Mouse (Mus musculus): ENCODE data around the gene Sh3gl2. TPM values are rescaled to one million over a fixed set of nuclear protein-coding genes. Genes with fewer than 3 reads are reported as not detected.

Gene Sh3gl2
- polyA plus RNA-seq, 1 experiment from 2014 or later, result 66.1 TPM

DNA sequence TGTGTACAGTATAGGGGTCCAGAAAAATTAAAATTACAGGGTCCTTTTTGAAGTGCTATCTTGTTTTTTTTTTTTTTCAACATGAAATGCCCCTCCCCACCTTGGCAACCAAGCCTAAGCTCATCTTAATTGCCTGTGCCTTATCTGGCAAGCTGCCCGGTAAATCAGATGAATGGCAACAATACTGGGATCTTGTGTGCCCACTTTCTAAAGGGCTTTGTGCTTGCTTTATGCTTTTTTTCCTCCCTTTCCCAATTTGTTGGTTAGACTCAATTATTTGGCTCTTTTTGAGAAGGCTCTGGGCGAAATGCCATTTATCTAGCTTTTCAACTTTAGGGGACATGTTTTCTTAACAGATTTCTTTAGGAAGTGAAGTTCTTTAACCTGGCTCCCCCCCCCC lies 45.3 kb downstream of the Sh3gl2 start:
- Histone ChIP-seq H3K27me3 (ENCODE audit: control insufficient read depth, insufficient read depth, low read length) (0 out of 2 replicates have a peak, but pooled peaks cover 5% of the 10 kb centered on the region), H3K9me3 (ENCODE audit: control insufficient read depth, low read length) (no peaks in the 10 kb centered on the region), H3K4me1 (ENCODE audit: control insufficient read depth, insufficient read depth, low read length) (peaks cover 10% of the 10 kb centered on the region; the same call in 1 of the 2 replicates), H3K36me3 (ENCODE audit: control insufficient read depth, insufficient read depth, low read length) (no peaks in the 10 kb centered on the region), H3K9ac (replicated peaks; ENCODE audit: low read length) (no peak overlapping the region), H3K4me3 (replicated peaks; ENCODE audit: low read depth, low read length) (no peak overlapping the region), H3K4me2 (ENCODE audit: low read length) (no peak overlapping the region), H3K27ac (replicated peaks; ENCODE audit: low read depth, low read length) (no peak overlapping the region)
- 20% methylated on average over 2 of the region's 2 CpGs for WGBS
- DNase-seq (peak; percentile 83), ATAC-seq (ENCODE audit: low FRiP score, low TSS enrichment) (peak; percentile 66; the same call in 1 of the 2 replicates)

- Histone ChIP-seq H3K27ac (replicated peaks; ENCODE audit: low read depth, low read length) (no peak overlapping the region), H3K27me3 (ENCODE audit: control insufficient read depth, insufficient read depth, low read length) (0 out of 2 replicates have a peak, but pooled peaks cover 5% of the 10 kb centered on the region), H3K4me1 (ENCODE audit: control insufficient read depth, insufficient read depth, low read length) (peaks cover 10% of the 10 kb centered on the region; the same call in 1 of the 2 replicates), H3K4me3 (replicated peaks; ENCODE audit: low read depth, low read length) (no peak overlapping the region), H3K4me2 (ENCODE audit: low read length) (no peak overlapping the region), H3K9me3 (ENCODE audit: control insufficient read depth, low read length) (no peaks in the 10 kb centered on the region), H3K9ac (replicated peaks; ENCODE audit: low read length) (no peak overlapping the region), H3K36me3 (ENCODE audit: control insufficient read depth, insufficient read depth, low read length) (no peaks in the 10 kb centered on the region)
- WGBS, result 51% methylated on average over 2 of the region's 2 CpGs
- peak; percentile 46 for DNase-seq
- peak; percentile 53; the same call in 1 of the 2 replicates for ATAC-seq (ENCODE audit: low FRiP score, low TSS enrichment)
Measured at GRCm38 (mm10) chr4:85250786-85251185, 45.9 kb downstream of the Sh3gl2 start.

DNA sequence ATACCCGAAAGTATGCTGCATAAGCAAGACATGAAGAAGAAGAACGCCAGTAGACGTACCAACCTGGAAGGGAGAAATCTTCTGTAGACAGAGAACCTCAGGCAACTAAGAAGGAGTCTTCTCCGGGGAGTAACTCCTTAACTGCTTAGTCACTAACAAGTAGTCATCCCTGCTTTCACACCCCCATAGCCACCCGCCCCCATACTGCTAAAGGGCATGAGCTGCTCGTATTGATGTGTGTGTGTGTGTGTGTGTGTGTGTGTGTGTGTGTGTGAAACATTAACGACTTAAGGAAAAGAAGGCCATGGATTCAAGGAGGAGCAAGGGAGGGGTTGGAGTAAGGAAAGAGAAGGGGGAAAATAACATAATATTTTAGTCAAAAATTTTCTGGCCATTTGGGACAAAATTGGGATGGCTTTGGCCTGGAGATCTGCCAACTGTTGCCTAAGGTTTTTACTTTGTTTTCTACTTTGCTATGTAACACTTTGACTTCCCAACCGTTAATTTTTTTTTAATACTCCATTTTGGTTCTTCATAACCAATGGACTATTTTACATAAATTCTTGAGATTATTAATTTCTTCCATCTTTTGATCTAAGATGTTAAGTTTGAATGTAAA lies 51.0 kb downstream of the Sh3gl2 start:
- no peaks in the 10 kb centered on the region for H3K36me3 ChIP-seq (ENCODE audit: control insufficient read depth, insufficient read depth, low read length)
- H3K4me1 ChIP-seq (ENCODE audit: control insufficient read depth, insufficient read depth, low read length), result peaks cover 5% of the 10 kb centered on the region; the same call in 1 of the 2 replicates
- no peaks in the 10 kb centered on the region for H3K27me3 ChIP-seq (ENCODE audit: control insufficient read depth, insufficient read depth, low read length)
- no peak overlapping the region for H3K4me2 ChIP-seq (ENCODE audit: low read length)
- ATAC-seq (ENCODE audit: low FRiP score, low TSS enrichment), result no peak
- no peak overlapping the region for H3K4me3 ChIP-seq (replicated peaks; ENCODE audit: low read depth, low read length)
- WGBS, result 93% methylated on average over 7 of the region's 8 CpGs
- no peaks in the 10 kb centered on the region for H3K9me3 ChIP-seq (ENCODE audit: control insufficient read depth, low read length)
- no peak overlapping the region for H3K27ac ChIP-seq (replicated peaks; ENCODE audit: low read depth, low read length)
- DNase-seq, result no peak
- H3K9ac ChIP-seq (replicated peaks; ENCODE audit: low read length), result no peak overlapping the region

- no peak overlapping the region for H3K27ac ChIP-seq (replicated peaks; ENCODE audit: low read depth, low read length)
- no peak overlapping the region for H3K4me3 ChIP-seq (replicated peaks; ENCODE audit: low read depth, low read length)
- no peak overlapping the region for H3K9ac ChIP-seq (replicated peaks; ENCODE audit: low read length)
- DNase-seq (peak; percentile 52), ATAC-seq (ENCODE audit: low FRiP score, low TSS enrichment) (peak; percentile 61; the same call in 1 of the 2 replicates)
- WGBS, result 61% methylated on average over 5 of the region's 5 CpGs
- H3K4me2 ChIP-seq (ENCODE audit: low read length), result no peak overlapping the region
- no peaks in the 10 kb centered on the region for H3K9me3 ChIP-seq (ENCODE audit: control insufficient read depth, low read length)
- H3K27me3 ChIP-seq (ENCODE audit: control insufficient read depth, insufficient read depth, low read length), result no peaks in the 10 kb centered on the region
- H3K4me1 ChIP-seq (ENCODE audit: control insufficient read depth, insufficient read depth, low read length), result no peaks in the 10 kb centered on the region
- H3K36me3 ChIP-seq (ENCODE audit: control insufficient read depth, insufficient read depth, low read length), result no peaks in the 10 kb centered on the region
Measured at GRCm38 (mm10) chr4:85256461-85257202, 51.7 kb downstream of the Sh3gl2 start.

DNA sequence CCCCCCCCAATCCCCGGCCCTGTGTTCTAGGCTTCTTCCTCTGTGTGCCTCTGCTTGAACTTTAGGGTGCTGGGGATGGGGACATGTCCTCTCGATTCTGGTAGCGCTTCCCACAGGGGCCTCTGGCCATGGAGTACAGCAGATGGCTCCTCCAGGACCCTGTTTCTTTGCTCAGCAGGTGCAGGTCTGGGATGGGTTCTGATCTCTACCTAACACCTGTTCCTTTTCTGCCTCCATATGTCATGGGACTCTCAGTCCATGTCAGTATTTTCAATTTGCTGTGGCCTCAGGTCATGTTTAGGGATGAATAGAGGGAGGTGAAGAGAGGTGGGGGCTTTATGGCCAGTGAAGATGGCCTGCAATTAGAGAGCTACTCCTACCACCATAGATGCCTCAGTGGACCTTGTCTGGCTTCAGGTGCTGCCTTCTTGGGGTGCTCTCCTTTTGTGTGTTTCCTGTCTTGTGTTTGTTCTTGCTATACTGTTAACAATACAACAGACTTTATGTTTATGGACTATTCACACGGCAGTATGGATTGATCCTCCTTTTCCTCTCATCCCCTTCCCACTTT lies 52.9 kb downstream of the Sh3gl2 start:
- DNase-seq (no peak), ATAC-seq (ENCODE audit: low FRiP score, low TSS enrichment) (no peak)
- WGBS, result 85% methylated on average over 4 of the region's 4 CpGs
- Histone ChIP-seq H3K9me3 (ENCODE audit: control insufficient read depth, low read length) (no peaks in the 10 kb centered on the region), H3K36me3 (ENCODE audit: control insufficient read depth, insufficient read depth, low read length) (no peaks in the 10 kb centered on the region), H3K9ac (replicated peaks; ENCODE audit: low read length) (no peak overlapping the region), H3K4me2 (ENCODE audit: low read length) (no peak overlapping the region), H3K4me3 (replicated peaks; ENCODE audit: low read depth, low read length) (no peak overlapping the region), H3K27me3 (ENCODE audit: control insufficient read depth, insufficient read depth, low read length) (no peaks in the 10 kb centered on the region), H3K4me1 (ENCODE audit: control insufficient read depth, insufficient read depth, low read length) (no peaks in the 10 kb centered on the region), H3K27ac (replicated peaks; ENCODE audit: low read depth, low read length) (no peak overlapping the region)

DNA sequence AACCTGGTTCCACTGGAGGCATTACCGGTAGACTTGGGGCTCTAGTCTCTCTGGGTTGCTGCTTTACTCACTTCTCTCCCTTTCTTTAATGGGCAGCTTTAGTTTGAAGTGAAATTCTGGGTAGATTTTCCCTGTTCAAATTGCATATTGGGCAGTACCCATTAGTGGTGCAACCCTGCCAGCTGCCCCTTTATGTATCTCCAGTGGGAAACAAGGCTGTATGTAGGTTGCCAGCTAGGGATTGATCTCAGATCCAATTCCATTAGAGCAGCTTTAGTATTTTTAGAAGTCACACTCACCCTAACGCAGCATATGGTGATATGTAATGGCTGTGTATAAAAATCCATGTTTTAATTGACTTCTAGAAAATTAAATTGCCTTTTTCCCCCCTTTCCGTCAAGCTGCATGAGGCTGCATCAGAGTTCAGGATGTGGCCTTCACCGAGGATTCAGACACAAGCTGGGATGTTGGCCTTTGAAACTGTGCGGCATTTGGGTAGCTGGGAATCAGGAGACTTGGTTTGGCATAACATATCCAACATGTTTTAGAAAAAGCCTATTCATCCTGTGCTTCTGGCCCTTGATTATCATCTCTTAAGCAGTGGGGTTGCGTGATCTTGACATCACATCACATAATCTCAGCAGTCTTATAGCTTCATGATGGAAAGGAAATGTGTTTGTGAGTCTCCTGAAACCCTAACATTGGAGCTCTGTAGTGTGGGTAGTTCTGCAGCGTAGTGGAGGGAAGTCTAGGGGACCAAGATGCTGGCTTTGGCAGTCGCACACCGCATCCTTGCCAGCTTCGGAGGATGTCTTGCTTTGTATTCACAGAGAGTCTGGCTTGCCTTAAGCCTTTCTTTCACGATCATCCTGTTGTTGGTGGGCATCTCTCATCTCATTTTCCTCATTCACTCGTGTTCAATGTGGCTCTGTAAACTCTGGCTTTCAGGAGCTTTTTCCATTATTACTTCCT lies 56.0 kb downstream of the Sh3gl2 start:
- Histone ChIP-seq H3K9me3 (ENCODE audit: control insufficient read depth, low read length) (no peaks in the 10 kb centered on the region), H3K4me3 (replicated peaks; ENCODE audit: low read depth, low read length) (no peak overlapping the region), H3K4me2 (ENCODE audit: low read length) (no peak overlapping the region), H3K4me1 (ENCODE audit: control insufficient read depth, insufficient read depth, low read length) (no peaks in the 10 kb centered on the region), H3K27me3 (ENCODE audit: control insufficient read depth, insufficient read depth, low read length) (no peaks in the 10 kb centered on the region), H3K27ac (replicated peaks; ENCODE audit: low read depth, low read length) (no peak overlapping the region; the same call in 1 of the 2 replicates), H3K36me3 (ENCODE audit: control insufficient read depth, insufficient read depth, low read length) (no peaks in the 10 kb centered on the region), H3K9ac (replicated peaks; ENCODE audit: low read length) (no peak overlapping the region)
- DNase-seq (peak; percentile 46), ATAC-seq (ENCODE audit: low FRiP score, low TSS enrichment) (no peak)
- WGBS, result 82% methylated on average over 12 of the region's 12 CpGs

- H3K9me3 ChIP-seq (ENCODE audit: control insufficient read depth, low read length), result no peaks in the 10 kb centered on the region
- no peak overlapping the region for H3K27ac ChIP-seq (replicated peaks; ENCODE audit: low read depth, low read length)
- H3K36me3 ChIP-seq (ENCODE audit: control insufficient read depth, insufficient read depth, low read length), result no peaks in the 10 kb centered on the region
- DNase-seq (no peak), ATAC-seq (ENCODE audit: low FRiP score, low TSS enrichment) (no peak)
- 80% methylated on average over 6 of the region's 6 CpGs for WGBS
- no peak overlapping the region for H3K9ac ChIP-seq (replicated peaks; ENCODE audit: low read length)
- H3K27me3 ChIP-seq (ENCODE audit: control insufficient read depth, insufficient read depth, low read length), result no peaks in the 10 kb centered on the region
- no peaks in the 10 kb centered on the region for H3K4me1 ChIP-seq (ENCODE audit: control insufficient read depth, insufficient read depth, low read length)
- no peak overlapping the region for H3K4me3 ChIP-seq (replicated peaks; ENCODE audit: low read depth, low read length)
- no peak overlapping the region for H3K4me2 ChIP-seq (ENCODE audit: low read length)
Measured at GRCm38 (mm10) chr4:85262146-85262545, 57.2 kb downstream of the Sh3gl2 start.

DNA sequence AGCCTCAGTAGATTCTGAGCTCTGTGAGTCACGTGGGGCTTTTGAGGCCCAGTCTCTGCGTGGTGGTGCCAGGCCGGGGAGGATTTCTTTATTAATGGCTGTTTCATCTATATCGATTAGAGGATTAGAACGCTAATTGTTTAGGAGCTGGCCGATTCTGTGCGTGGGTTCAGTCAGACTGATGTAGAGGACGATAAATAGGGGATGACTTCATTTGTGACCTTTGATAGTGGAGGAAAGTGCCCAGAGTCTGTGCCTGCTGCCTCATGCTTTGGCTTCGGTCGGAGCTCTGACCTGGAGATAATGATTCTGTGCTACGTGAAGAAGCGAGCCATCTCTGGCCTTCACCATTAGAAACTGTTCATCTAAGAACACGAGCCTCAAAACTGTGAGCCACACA lies 57.7 kb downstream of the Sh3gl2 start:
- WGBS, result 72% methylated on average over 13 of the region's 13 CpGs
- no peak; the same call in 1 of the 2 replicates for ATAC-seq (ENCODE audit: low FRiP score, low TSS enrichment)
- H3K4me3 ChIP-seq (replicated peaks; ENCODE audit: low read depth, low read length), result no peak overlapping the region
- H3K36me3 ChIP-seq (ENCODE audit: control insufficient read depth, insufficient read depth, low read length), result no peaks in the 10 kb centered on the region
- no peaks in the 10 kb centered on the region for H3K27me3 ChIP-seq (ENCODE audit: control insufficient read depth, insufficient read depth, low read length)
- H3K27ac ChIP-seq (replicated peaks; ENCODE audit: low read depth, low read length), result no peak overlapping the region
- H3K9me3 ChIP-seq (ENCODE audit: control insufficient read depth, low read length), result no peaks in the 10 kb centered on the region
- DNase-seq, result no peak
- no peak overlapping the region for H3K4me2 ChIP-seq (ENCODE audit: low read length)
- no peaks in the 10 kb centered on the region for H3K4me1 ChIP-seq (ENCODE audit: control insufficient read depth, insufficient read depth, low read length)
- no peak overlapping the region for H3K9ac ChIP-seq (replicated peaks; ENCODE audit: low read length)

Measured in midbrain, embryonic 14.5 days (tissue).